Mouse (Mus musculus) left cerebral cortex, adult 11 months (tissue): ENCODE data around the gene Hat1.

Source experiments
- DNase-seq: peaks from one replicate; pipeline ENCODE4 v3.0.0; 2022; ENCODE audit warnings: low spot score

The Hat1 gene

DNA sequence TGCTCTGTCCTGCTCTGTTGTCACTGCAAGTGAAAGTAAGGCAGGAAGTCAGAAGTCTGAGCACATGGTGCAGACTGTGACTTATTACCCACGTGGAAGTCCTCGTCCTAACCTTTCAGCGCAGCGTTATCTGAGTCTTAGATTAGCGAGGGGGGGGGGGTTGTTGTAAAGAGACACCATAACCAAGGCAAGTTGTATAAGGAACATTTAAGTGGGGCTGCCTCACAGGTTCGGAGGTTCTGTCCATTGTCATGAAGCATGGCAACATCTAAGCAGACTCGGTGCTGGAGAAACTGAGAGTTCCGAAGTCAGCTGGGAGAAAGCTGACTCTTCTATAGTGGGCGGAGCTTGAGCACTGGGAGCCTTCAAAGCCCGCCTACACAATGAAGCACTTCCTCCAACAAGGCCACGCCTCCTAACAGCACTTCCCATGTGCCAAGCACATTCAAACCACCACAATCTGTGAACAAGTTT is 12.3 kb upstream of the Hat1 start:
- DNase-seq, result no peak

DNA sequence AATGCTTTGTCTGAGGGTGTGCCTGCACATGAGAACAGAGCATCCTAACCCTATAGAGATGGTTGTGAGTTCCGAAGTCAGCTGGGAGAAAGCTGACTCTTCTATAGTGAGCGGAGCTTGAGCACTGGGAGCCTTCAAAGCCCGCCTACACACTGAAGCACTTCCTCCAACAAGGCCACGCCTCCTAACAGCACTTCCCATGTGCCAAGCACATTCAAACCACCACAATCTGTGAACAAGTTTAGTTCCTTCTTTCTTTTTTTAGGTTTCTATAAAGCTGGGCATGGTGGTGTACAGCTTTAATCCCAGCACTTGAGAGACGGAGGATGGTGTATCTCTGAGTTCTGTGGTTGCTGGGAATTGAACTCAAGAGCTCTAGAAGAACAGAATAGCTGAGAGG is 11.3 kb upstream of the Hat1 start:
- DNase-seq, result no peak

DNA sequence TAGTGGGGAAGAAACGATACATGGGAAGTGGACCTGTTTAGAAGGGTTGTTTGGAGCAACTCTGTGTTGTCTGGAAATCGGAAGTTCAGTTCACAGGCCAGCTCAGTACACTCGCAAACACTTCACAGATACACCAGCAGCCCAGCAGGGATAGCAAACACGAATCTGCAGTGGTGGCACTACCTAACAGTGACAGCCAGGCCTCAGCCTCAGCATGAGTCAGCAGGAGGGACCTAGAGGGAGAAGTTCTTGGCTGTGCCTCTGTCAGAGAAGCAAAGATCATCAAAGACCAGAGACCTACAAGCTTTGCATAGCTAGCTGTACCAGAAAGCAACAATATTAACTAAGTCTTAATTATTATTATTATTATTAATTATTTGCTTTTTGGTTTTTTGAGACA is 6.8 kb upstream of the Hat1 start:
- no peak for DNase-seq

DNA sequence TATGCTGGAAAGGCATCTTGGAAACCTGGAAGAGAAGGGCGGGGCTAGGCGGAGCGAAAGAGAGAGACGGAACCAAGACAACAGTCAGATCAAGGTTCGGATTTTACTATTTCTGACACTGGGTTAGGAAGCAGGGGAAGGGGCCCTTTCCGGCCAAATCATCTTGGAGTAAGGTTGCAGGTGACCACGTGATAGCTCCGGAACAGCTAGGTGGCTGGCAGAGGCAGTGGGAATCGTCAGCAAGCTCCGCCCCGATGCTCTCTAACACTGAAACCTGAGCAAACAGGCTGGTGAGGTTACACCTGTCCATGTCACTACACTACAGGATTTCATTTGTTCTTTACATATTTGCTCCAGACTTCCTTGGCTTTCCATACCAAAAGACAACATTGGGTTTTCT is 4.9 kb upstream of the Hat1 start:
- no peak for DNase-seq

DNA sequence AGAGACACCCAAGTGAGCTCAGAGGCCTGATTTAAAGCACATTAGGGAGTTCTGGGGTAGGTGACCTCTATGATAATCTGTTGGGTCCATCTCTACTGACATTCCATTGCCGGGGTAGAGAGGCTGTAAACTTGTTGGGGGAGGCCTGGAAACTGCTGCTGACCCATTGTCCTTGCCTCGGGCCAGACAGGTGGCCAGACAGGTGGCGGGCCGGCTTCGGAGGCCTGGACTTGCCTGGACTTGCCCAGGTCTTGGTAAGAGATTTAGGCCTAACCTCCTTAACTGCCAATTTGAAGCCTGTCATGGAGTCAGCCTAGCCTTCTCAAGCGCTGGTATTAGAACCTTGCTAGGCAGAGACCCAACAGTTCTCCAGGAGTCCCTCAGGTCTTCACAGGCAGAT is 992 bp upstream of the Hat1 start:
- DNase-seq, result no peak

GRCm38 (mm10) chr2:71389864-71390263 is 1.1 kb downstream of the Hat1 start:
- DNase-seq, result no peak

- DNase-seq, result no peak
Measured at GRCm38 (mm10) chr2:71405613-71406012, 16.9 kb downstream of the Hat1 start.

- no peak for DNase-seq
Measured at GRCm38 (mm10) chr2:71418760-71419280, 30.1 kb downstream of the Hat1 start.

GRCm38 (mm10) chr2:71419408-71419807 is 30.6 kb downstream of the Hat1 start:
- no peak for DNase-seq

DNA sequence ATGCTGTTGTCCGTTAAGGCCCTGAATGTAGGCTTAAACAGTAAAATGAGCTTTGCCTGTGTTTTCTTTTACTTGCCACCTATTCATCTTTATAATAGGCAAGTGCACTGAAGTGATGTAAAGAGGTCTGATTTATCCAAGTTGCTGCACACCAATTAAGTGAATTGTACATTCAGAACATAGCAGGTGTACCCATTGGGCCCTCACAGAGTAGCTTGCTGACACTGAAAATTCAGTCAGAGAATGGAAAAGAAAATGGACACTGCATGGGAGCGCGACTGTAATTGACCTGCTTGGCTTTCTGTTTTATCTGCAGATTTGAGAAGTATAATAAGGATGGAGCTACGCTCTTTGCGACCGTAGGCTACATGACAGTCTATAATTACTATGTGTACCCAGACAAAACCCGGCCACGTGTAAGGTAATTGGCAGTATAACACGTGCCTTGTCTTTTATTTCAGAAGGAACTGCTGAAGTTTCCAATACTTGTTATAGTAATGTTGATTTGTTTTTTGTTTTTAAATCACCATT is 32.2 kb downstream of the Hat1 start:
- no peak for DNase-seq

DNA sequence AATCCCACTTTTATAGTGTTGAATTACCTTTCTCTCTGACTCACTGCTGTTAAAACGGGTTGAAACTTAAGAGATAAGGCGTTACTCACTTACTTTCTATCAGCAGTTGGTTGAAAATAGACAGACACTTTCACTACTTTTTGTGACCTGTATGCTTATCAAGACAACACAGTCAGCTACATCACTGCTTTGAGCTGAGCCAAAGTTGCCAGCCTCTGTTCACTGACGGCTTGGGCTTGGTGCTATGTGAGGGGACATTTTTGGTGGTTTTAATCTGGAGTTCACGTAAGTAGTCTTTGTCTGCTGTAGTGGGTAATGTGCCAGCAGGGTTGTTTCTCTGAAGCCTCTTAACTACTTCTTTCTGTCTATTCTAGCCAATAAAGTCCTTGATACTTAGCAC is 35.8 kb downstream of the Hat1 start:
- no peak for DNase-seq

GRCm38 (mm10) chr2:71435440-71435839 is 46.7 kb downstream of the Hat1 start:
- no peak for DNase-seq

- DNase-seq, result no peak
Measured at GRCm38 (mm10) chr2:71443376-71443775, 54.6 kb downstream of the Hat1 start.

GRCm38 (mm10) chr2:71445536-71446196 is 56.9 kb downstream of the Hat1 start:
- no peak for DNase-seq

DNA sequence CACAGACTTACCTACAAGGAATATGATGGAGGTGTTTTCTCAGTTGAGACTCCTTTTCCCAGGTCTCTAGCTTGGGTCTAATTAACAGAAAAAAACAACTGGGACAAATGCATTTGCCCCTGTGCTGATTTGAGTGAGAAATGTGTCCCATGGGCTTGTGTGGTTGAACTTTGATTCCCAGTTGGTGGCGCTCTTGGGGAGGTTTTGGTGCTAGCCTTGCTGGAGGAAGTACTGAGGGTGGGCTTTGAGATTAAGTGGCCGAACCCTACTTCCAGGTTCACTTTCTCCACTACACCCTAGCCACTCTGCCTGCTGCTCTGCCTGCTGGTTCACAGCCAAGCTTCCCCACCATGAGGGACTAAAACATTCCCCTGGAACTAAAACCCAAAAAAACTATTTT is 60.8 kb downstream of the Hat1 start:
- DNase-seq, result no peak

GRCm38 (mm10) chr2:71451761-71452160 is 63.0 kb downstream of the Hat1 start:
- DNase-seq, result no peak

DNA sequence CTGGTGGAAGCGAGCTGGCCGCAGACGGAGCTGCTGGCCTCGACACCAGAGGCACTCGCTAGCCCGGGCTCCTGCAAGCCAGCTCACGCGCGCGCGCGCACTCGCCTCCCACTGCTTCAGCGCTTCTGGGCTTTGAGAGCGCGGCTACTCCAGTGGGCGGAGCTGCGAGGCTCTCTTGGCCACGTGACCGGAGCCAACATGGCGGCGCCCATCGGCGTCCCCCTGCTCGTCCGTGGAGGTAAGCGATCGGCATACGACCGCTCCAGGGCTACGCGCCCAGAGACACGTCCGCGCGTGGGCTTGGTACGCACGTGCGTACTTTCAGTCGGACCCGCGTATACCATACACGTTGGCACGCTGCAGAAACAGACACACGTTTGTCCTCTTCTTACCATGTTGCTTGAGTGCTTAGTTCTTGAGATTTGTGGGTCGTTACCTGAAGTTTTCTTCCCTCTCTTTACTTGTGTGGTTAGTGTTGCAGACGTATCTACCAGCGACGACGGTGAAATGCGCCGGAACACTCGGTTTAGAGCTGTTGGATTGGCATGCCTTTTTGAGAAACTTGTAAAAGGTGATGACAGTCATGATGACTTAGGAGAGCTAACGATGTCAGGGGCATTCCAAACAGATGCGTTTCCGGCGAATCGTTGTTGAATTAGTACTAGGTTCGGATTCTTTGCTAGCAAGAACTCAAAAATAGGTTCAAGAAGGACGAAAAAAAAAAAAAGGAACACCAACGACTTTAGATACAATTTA is 64.6 kb downstream of the Hat1 start, which contains the start of gene Metap1d:
Gene Metap1d (plus strand): TSS at position 116 of the 756 bp plus-strand sequence.
- peak; percentile 92 for DNase-seq

DNA sequence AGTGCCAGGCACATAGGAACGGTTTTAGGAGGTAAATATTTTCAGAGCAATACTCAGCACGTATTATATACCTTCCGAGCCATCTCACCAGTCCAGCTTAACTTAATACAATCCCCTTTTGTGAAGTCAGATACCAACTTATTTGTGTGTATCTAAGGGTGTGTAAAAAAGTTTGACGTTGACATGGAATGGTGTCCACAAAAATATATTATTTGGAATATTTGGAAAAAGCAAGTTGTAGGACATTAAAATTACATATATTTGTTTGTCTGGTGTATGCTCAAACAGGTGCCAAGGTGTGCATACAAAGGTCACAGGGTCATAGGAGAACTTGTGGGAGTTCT is 65.1 kb downstream of the Hat1 start:
- no peak for DNase-seq

- no peak for DNase-seq
Measured at GRCm38 (mm10) chr2:71458624-71459023, 69.9 kb downstream of the Hat1 start.

DNA sequence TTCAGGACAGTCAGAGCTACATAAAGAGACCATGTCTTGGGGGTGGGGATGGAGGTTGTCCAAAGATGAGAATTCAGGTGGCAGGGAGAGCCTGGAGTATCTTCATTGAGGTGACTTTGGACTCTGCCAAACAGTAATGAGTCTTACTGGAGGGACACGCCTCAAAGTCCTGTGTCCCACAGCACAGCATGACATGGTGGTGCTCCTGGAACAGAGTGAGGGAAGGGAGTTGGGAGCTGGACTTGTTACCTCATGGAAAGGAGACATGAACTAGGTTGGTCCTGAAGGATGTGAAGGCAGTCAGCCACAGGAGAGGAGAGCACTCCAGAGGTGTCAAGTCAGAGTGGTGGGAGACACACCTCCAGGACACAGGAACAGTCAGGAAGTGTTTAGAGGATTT is 70.9 kb downstream of the Hat1 start:
- DNase-seq, result no peak

- no peak for DNase-seq
Measured at GRCm38 (mm10) chr2:71461139-71461538, 72.4 kb downstream of the Hat1 start.

DNA sequence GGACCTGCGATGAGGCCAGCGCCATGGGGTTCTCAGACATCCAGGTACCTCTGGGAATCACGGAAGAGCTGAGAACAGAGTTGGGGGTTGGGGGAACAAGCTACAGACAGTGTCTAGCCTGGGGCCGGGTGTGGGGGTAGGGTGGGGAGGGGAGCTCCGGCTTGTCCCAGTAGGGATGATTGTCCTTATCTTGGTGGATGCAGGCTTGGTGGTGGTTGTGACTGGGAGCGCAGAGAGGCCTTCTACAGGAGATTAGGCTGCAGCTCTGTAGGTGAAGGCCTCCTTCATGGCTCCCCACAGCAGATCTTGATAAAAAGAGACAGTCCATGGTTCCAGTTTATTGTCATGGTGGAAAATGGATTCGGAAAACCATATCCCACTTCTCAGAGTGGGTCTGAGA is 72.8 kb downstream of the Hat1 start:
- no peak for DNase-seq

- DNase-seq, result no peak
Measured at GRCm38 (mm10) chr2:71462066-71462465, 73.3 kb downstream of the Hat1 start.
